Mouse (Mus musculus) neural tube, embryonic 15.5 days (tissue): ENCODE data around the gene Gm44596. TPM values are rescaled to one million over a fixed set of nuclear protein-coding genes. Genes with fewer than 3 reads are reported as not detected.

Experiments used
- ATAC-seq: fragments of 200-750 bp; cut with Nextera tagmentation; 2 replicates; pipeline ENCODE4 v1.8.0; 2017; ENCODE audit warnings: mild to moderate bottlenecking, moderate TSS enrichment, moderate library complexity; ENCODE audit not compliant: low FRiP score
- H3K27ac ChIP-seq: fragments of 300-500 bp; sonication (generic); replicated peaks from 2 replicates; pipeline ENCODE4 v1.5.1; 2015; ENCODE audit warnings: mild to moderate bottlenecking, inconsistent platforms
- H3K27me3 ChIP-seq: fragments of 300-500 bp; sonication (generic); replicated peaks from 2 replicates; pipeline ENCODE4 v1.6.1; 2015; ENCODE audit warnings: inconsistent platforms
- H3K36me3 ChIP-seq: fragments of 300-500 bp; sonication (generic); 2 replicates; pipeline ENCODE4 v1.6.1; 2015; ENCODE audit warnings: inconsistent platforms
- H3K4me1 ChIP-seq: fragments of 300-500 bp; sonication (generic); 2 replicates; pipeline ENCODE4 v1.6.1; 2015; ENCODE audit warnings: inconsistent platforms
- H3K4me2 ChIP-seq: fragments of 300-500 bp; sonication (generic); 2 replicates; pipeline ENCODE4 v1.6.1; 2015; ENCODE audit warnings: inconsistent platforms, mild to moderate bottlenecking, moderate library complexity
- H3K4me3 ChIP-seq: fragments of 300-500 bp; sonication (generic); replicated peaks from 2 replicates; pipeline ENCODE4 v1.5.1; 2015; ENCODE audit warnings: mild to moderate bottlenecking, inconsistent platforms
- H3K9ac ChIP-seq: fragments of 300-500 bp; sonication (generic); replicated peaks from 2 replicates; pipeline ENCODE4 v1.6.1; 2015; ENCODE audit warnings: mild to moderate bottlenecking, inconsistent platforms
- H3K9me3 ChIP-seq: fragments of 300-500 bp; sonication (generic); replicated peaks from 2 replicates; pipeline ENCODE4 v1.6.1; 2016; ENCODE audit warnings: inconsistent platforms
- WGBS: fragments of 180-500 bp; shearing (Covaris S2); methylation state at CpG from one replicate; pipeline ENCODE4 v1.1.7; 2015; ENCODE audit warnings: mixed read lengths; 5-methylcytosine and 5-hydroxymethylcytosine counted together
- polyA plus RNA-seq: library from polyadenylated mRNA; unstranded; fragments of >200 nt; fragmentation: Nextera tagmentation; extraction: Ambion mirVana; gene quantifications from 2 replicates; pipeline ENCODE4 v1.2.1, GENCODE M21; 2015

The Gm44596 gene
- polyA plus RNA-seq, 1 experiment from 2014 or later = not detected

GRCm38 (mm10) chr6:128383752-128384151 lies 8.4 kb downstream of the Gm44596 start:
- H3K9ac ChIP-seq = no peak overlapping the region
- WGBS = 79% methylated on average over 7 of the region's 7 CpGs
- H3K36me3 ChIP-seq = no peaks in the 10 kb centered on the region
- no peaks in the 10 kb centered on the region for H3K4me1 ChIP-seq
- no peaks in the 10 kb centered on the region for H3K9me3 ChIP-seq
- H3K27ac ChIP-seq = no peak overlapping the region
- no peak overlapping the region for H3K4me2 ChIP-seq
- no peak overlapping the region for H3K4me3 ChIP-seq
- no peak for ATAC-seq
- H3K27me3 ChIP-seq = no peaks in the 10 kb centered on the region

GRCm38 (mm10) chr6:128385026-128385425 lies 9.7 kb downstream of the Gm44596 start:
- Histone ChIP-seq H3K36me3 (no peaks in the 10 kb centered on the region), H3K4me2 (no peak overlapping the region), H3K27me3 (no peaks in the 10 kb centered on the region), H3K4me3 (no peak overlapping the region), H3K27ac (no peak overlapping the region), H3K9ac (no peak overlapping the region), H3K9me3 (no peaks in the 10 kb centered on the region), H3K4me1 (no peaks in the 10 kb centered on the region)
- ATAC-seq = no peak
- WGBS = 77% methylated on average over 1 of the region's 1 CpGs

- no peak for ATAC-seq
- no peak overlapping the region for H3K4me2 ChIP-seq
- H3K4me1 ChIP-seq = no peaks in the 10 kb centered on the region
- H3K4me3 ChIP-seq = no peak overlapping the region
- WGBS = 88% methylated on average over 1 of the region's 1 CpGs
- H3K27ac ChIP-seq = no peak overlapping the region
- no peaks in the 10 kb centered on the region for H3K36me3 ChIP-seq
- H3K27me3 ChIP-seq = no peaks in the 10 kb centered on the region
- no peak overlapping the region for H3K9ac ChIP-seq
- H3K9me3 ChIP-seq = no peaks in the 10 kb centered on the region
Observed at GRCm38 (mm10) chr6:128389185-128389584, 13.9 kb downstream of the Gm44596 start.

GRCm38 (mm10) chr6:128390683-128391082 lies 15.4 kb downstream of the Gm44596 start:
- WGBS = 68% methylated on average over 1 of the region's 1 CpGs
- no peak for ATAC-seq
- no peaks in the 10 kb centered on the region for H3K36me3 ChIP-seq
- no peaks in the 10 kb centered on the region for H3K9me3 ChIP-seq
- no peak overlapping the region for H3K4me2 ChIP-seq
- no peaks in the 10 kb centered on the region for H3K27me3 ChIP-seq
- no peaks in the 10 kb centered on the region for H3K4me1 ChIP-seq
- H3K27ac ChIP-seq = no peak overlapping the region
- H3K4me3 ChIP-seq = no peak overlapping the region
- no peak overlapping the region for H3K9ac ChIP-seq

- Histone ChIP-seq H3K36me3 (no peaks in the 10 kb centered on the region), H3K4me2 (no peak overlapping the region), H3K27ac (no peak overlapping the region), H3K4me3 (no peak overlapping the region), H3K27me3 (no peaks in the 10 kb centered on the region), H3K9me3 (no peaks in the 10 kb centered on the region), H3K9ac (no peak overlapping the region), H3K4me1 (peaks cover 33% of the 10 kb centered on the region)
- no peak for ATAC-seq
- WGBS = 84% methylated on average over 7 of the region's 7 CpGs
Observed at GRCm38 (mm10) chr6:128397574-128398261, 22.4 kb downstream of the Gm44596 start.

- Histone ChIP-seq H3K27ac (peak within 1 kb of the TSS; percentile 81), H3K4me2 (peak within 1 kb of the TSS; percentile 59), H3K36me3 (no peaks in the 10 kb centered on the region), H3K4me1 (peaks cover 33% of the 10 kb centered on the region), H3K9ac (peak within 1 kb of the TSS; percentile 49), H3K27me3 (no peaks in the 10 kb centered on the region), H3K4me3 (peak within 1 kb of the TSS; percentile 40), H3K9me3 (no peaks in the 10 kb centered on the region)
- 76% methylated on average over 3 of the region's 3 CpGs for WGBS
- ATAC-seq = no peak; the same call in 1 of the 2 replicates
Observed at GRCm38 (mm10) chr6:128398996-128399395, 23.7 kb downstream of the Gm44596 start, which contains the start of gene Nrip2. Gene Nrip2 (plus strand): TSS chr6:128399296.

GRCm38 (mm10) chr6:128399421-128400185 lies 24.3 kb downstream of the Gm44596 start:
- Histone ChIP-seq H3K36me3 (no peaks in the 10 kb centered on the region), H3K4me2 (peak overlapping the region; percentile 59), H3K27ac (peak overlapping the region; percentile 81), H3K27me3 (no peaks in the 10 kb centered on the region), H3K4me1 (peaks cover 33% of the 10 kb centered on the region), H3K9me3 (no peaks in the 10 kb centered on the region), H3K9ac (peak overlapping the region; percentile 49), H3K4me3 (peak overlapping the region; percentile 40)
- WGBS = 27% methylated on average over 15 of the region's 21 CpGs
- ATAC-seq = peak; percentile 90

GRCm38 (mm10) chr6:128404708-128405107 lies 29.4 kb downstream of the Gm44596 start:
- ATAC-seq = no peak
- 59% methylated on average over 5 of the region's 5 CpGs for WGBS

GRCm38 (mm10) chr6:128408544-128409125 lies 33.3 kb downstream of the Gm44596 start:
- H3K4me3 ChIP-seq = no peak overlapping the region
- H3K27me3 ChIP-seq = no peaks in the 10 kb centered on the region
- WGBS = 85% methylated on average over 7 of the region's 7 CpGs
- ATAC-seq = no peak
- no peak overlapping the region for H3K27ac ChIP-seq
- H3K4me1 ChIP-seq = no peaks in the 10 kb centered on the region
- H3K36me3 ChIP-seq = peaks cover 73% of the 10 kb centered on the region
- no peak overlapping the region for H3K9ac ChIP-seq
- H3K4me2 ChIP-seq = no peak overlapping the region
- no peaks in the 10 kb centered on the region for H3K9me3 ChIP-seq

More at GRCm38 (mm10) chr6:128404708-128405107, 29.4 kb downstream of the Gm44596 start:
- Histone ChIP-seq H3K27ac (no peak overlapping the region), H3K4me2 (no peak overlapping the region), H3K9me3 (no peaks in the 10 kb centered on the region), H3K4me1 (peaks cover 27% of the 10 kb centered on the region), H3K27me3 (no peaks in the 10 kb centered on the region), H3K36me3 (peaks cover 37% of the 10 kb centered on the region), H3K9ac (no peak overlapping the region), H3K4me3 (no peak overlapping the region)

GRCm38 (mm10) chr6:128410305-128410704 lies 35.0 kb downstream of the Gm44596 start:
- Histone ChIP-seq H3K4me2 (no peak overlapping the region), H3K4me1 (no peaks in the 10 kb centered on the region), H3K9me3 (no peaks in the 10 kb centered on the region), H3K27me3 (no peaks in the 10 kb centered on the region), H3K9ac (no peak overlapping the region), H3K27ac (no peak overlapping the region), H3K4me3 (no peak overlapping the region), H3K36me3 (peaks cover 82% of the 10 kb centered on the region)
- 97% methylated on average over 13 of the region's 13 CpGs for WGBS
- no peak for ATAC-seq

GRCm38 (mm10) chr6:128411115-128411514 lies 35.8 kb downstream of the Gm44596 start:
- peaks cover 81% of the 10 kb centered on the region for H3K36me3 ChIP-seq
- H3K4me1 ChIP-seq = no peaks in the 10 kb centered on the region
- no peaks in the 10 kb centered on the region for H3K27me3 ChIP-seq
- H3K9me3 ChIP-seq = no peaks in the 10 kb centered on the region
- H3K4me3 ChIP-seq = no peak overlapping the region
- peak; percentile 30 for ATAC-seq
- no peak overlapping the region for H3K4me2 ChIP-seq
- H3K27ac ChIP-seq = no peak overlapping the region
- H3K9ac ChIP-seq = no peak overlapping the region
- 20% methylated on average over 3 of the region's 3 CpGs for WGBS
